Mouse (Mus musculus): ENCODE measurements at regions not wholly inside any gene's neighbourhood (a gene's known extent, or its start where the extent isn't known, plus 50 kb on each side); places are given as distances from the start of the nearest gene placed in this dataset.

- TF ChIP-seq POLR2A (IDR thresholded peaks at IDR 0.05; ENCODE audit: borderline replicate concordance, low read depth, low read length) (no peak), CTCF (IDR thresholded peaks at IDR 0.05; ENCODE audit: low read depth, low read length) (no peak)
Observed at GRCm38 (mm10) chr8:112191846-112192245, 177.0 kb upstream of the Gm6793 start.

Data from bone marrow macrophage, adult 2 months (primary cell).